ENCODE assay signal across 8 mouse cellular contexts in the genomic region with DNA sequence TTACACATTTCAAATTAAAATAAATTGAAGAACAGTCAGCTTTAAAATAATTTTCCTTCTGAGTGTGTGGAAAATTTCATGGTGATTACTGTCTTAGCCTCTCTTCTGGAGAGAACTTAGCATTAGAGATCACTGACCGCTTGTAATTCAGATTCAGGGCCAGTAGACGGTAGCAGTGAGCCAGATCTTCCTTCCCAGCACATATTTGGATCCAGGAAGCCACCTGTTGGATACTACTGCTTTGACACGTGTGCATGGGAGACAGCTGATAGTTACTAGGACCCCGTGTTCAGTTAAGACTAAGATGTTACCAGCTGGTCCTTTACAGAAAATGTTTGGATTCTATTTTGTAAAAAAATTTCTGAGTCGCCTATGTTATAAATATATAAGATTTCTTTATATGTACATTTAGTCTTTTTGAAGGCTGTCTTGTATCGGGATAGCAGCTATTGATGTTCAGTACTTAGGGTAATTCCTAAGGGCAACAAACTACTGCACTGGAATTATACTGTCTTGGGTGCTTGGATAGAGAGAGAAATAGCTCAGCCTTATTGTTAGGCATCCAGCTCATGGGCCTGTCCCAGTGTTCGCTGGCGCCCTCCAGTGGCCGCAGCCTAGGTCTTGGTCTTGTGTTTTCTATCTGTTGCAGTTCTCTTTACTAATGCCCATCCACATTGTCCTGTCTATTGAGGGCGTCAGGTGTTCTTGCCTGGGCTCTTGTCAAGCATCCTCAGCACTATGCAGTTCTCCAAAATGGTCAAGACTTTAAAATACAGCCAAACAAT.
DNase-seq lines count a peak whose midpoint lies in the region; ATAC-seq and TF ChIP-seq lines count a peak whose summit lies in the region.

No protein-coding gene starts in this region.

- peak; percentile 85 for DNase-seq in MEL (ENCODE audit: low read depth, low spot score)
- DNase-seq in c-Kit-positive CD71-positive TER-119-negative erythroid progenitor cells, embryonic 14.5 days (ENCODE audit: low read depth): peak; percentile 82
- peak; percentile 75 for DNase-seq in forebrain, embryonic 14.5 days (ENCODE audit: low spot score)
- DNase-seq in heart, postnatal 4 days: peak; percentile 88
- DNase-seq in layer of hippocampus, adult 9-11 months: peak; percentile 80
- DNase-seq in lung, postnatal 0 days (ENCODE audit: low spot score): peak; percentile 72
- peak; percentile 90 for DNase-seq in retina, embryonic 14.5 days (ENCODE audit: low spot score)
- peak; percentile 72 to 78 for DNase-seq in thymus, postnatal 36 days

- H3K27me3 ChIP-seq in MEL (ENCODE audit: control insufficient read depth in 1 of 2, insufficient read depth in 2 of 2, low read length in 2 of 2): no peaks in the 10 kb centered on the region
- H3K27me3 ChIP-seq in forebrain, embryonic 14.5 days (replicated peaks; ENCODE audit: control insufficient read depth, insufficient read depth, low read length): no peaks in the 10 kb centered on the region
- H3K27me3 ChIP-seq in lung, postnatal 0 days (replicated peaks; ENCODE audit: insufficient read depth, low read length): no peaks in the 10 kb centered on the region

- H3K79me2 ChIP-seq in MEL (ENCODE audit: control insufficient read depth, insufficient read depth, low read length, poor library complexity): no peaks in the 10 kb centered on the region

- 39% methylated on average over 10 of the region's 10 CpGs for WGBS in forebrain, embryonic 14.5 days
- WGBS in lung, postnatal 0 days: 40% methylated on average over 10 of the region's 10 CpGs

- peak; percentile 57 for ATAC-seq in forebrain, embryonic 14.5 days
- ATAC-seq in lung, postnatal 0 days: peak; percentile 79

- H3K4me1 ChIP-seq in MEL (ENCODE audit: control insufficient read depth in 1 of 2, insufficient read depth in 2 of 2, low read length in 2 of 2): no peaks in the 10 kb centered on the region
- H3K4me1 ChIP-seq in forebrain, embryonic 14.5 days (ENCODE audit: control insufficient read depth, insufficient read depth, low read length): no peaks in the 10 kb centered on the region
- no peaks in the 10 kb centered on the region for H3K4me1 ChIP-seq in lung, postnatal 0 days (ENCODE audit: insufficient read depth, low read depth, low read length)

- no peak overlapping the region for H3K27ac ChIP-seq in MEL (ENCODE audit: control insufficient read depth, low read depth, low read length)
- H3K27ac ChIP-seq in forebrain, embryonic 14.5 days (ENCODE audit: low read depth, low read length): no peak overlapping the region
- H3K27ac ChIP-seq in lung, postnatal 0 days (ENCODE audit: low read length): no peak overlapping the region

- H3K4me3 ChIP-seq in MEL (ENCODE audit: control insufficient read depth in 1 of 2, insufficient read depth in 1 of 2, low read depth in 2 of 2, low read length in 2 of 2): no peak overlapping the region
- no peak overlapping the region for H3K4me3 ChIP-seq in forebrain, embryonic 14.5 days (ENCODE audit: low read depth, low read length)
- no peak overlapping the region for H3K4me3 ChIP-seq in lung, postnatal 0 days (ENCODE audit: low read depth, low read length)

- no peak for TF ChIP-seq EP300 in MEL (IDR thresholded peaks at IDR 0.05; ENCODE audit: low read depth in 1 of 2, low read length in 2 of 2)
- TF ChIP-seq EP300 in lung, postnatal 0 days (IDR thresholded peaks at IDR 0.05): no peak

- no peaks in the 10 kb centered on the region for H3K9me3 ChIP-seq in MEL (replicated peaks; ENCODE audit: insufficient read depth, low read length)
- no peaks in the 10 kb centered on the region for H3K9me3 ChIP-seq in forebrain, embryonic 14.5 days (replicated peaks; ENCODE audit: control insufficient read depth, low read length)
- no peaks in the 10 kb centered on the region for H3K9me3 ChIP-seq in lung, postnatal 0 days (ENCODE audit: low read length)

- peaks cover 0 to 10% of the 10 kb centered on the region in 2 experiments; a peak in 2 of 4 replicates for H3K36me3 ChIP-seq in MEL (ENCODE audit: control insufficient read depth in 1 of 2, insufficient read depth in 2 of 2, low read length in 2 of 2)
- peaks cover 67% of the 10 kb centered on the region for H3K36me3 ChIP-seq in forebrain, embryonic 14.5 days (ENCODE audit: control insufficient read depth, insufficient read depth, low read length)
- peaks cover 17% of the 10 kb centered on the region for H3K36me3 ChIP-seq in lung, postnatal 0 days (ENCODE audit: insufficient read depth, low read length)

- no peak for TF ChIP-seq POLR2A in MEL (IDR thresholded peaks at IDR 0.05; ENCODE audit: control insufficient read depth in 1 of 2, insufficient read depth in 1 of 2, low read depth in 1 of 2, low read length in 2 of 2, poor library complexity in 1 of 2)

- peak; percentile 54 for TF ChIP-seq RAD21 in MEL (IDR thresholded peaks at IDR 0.05; ENCODE audit: low read depth, low read length)

- H3K4me2 ChIP-seq in forebrain, embryonic 14.5 days (ENCODE audit: low read length): no peak overlapping the region
- H3K4me2 ChIP-seq in lung, postnatal 0 days (replicated peaks; ENCODE audit: low read depth, low read length): no peak overlapping the region

- peak; percentile 85 to 92 (median 91) for TF ChIP-seq CTCF in MEL (IDR thresholded peaks at IDR 0.05 in 2 of 3, conservative IDR thresholded peaks at IDR 0.05 in 1 of 3; ENCODE audit: control insufficient read depth in 1 of 3, insufficient read depth in 1 of 3, low read depth in 2 of 3, low read length in 3 of 3, poor library complexity in 1 of 3, severe bottlenecking in 1 of 3)
- peak; percentile 89 for TF ChIP-seq CTCF in lung, postnatal 0 days (IDR thresholded peaks at IDR 0.05)

- H3K9ac ChIP-seq in MEL (ENCODE audit: control insufficient read depth, low read depth, low read length, poor library complexity, severe bottlenecking): no peak overlapping the region
- no peak overlapping the region for H3K9ac ChIP-seq in forebrain, embryonic 14.5 days (ENCODE audit: low read length)
- no peak overlapping the region for H3K9ac ChIP-seq in lung, postnatal 0 days (replicated peaks; ENCODE audit: low read depth)

TF ChIP-seq in MEL, 35 proteins besides CTCF, POLR2A, EP300 and RAD21:
- TF ChIP-seq SIN3A (IDR thresholded peaks at IDR 0.05; ENCODE audit: low read length) (0 out of 2 replicates have a peak, but pooled peaks have one; percentile 25), BHLHE40 (IDR thresholded peaks at IDR 0.05; ENCODE audit: borderline replicate concordance, low read depth, low read length) (0 out of 2 replicates have a peak, but pooled peaks have one; percentile 12), MEF2A (IDR thresholded peaks at IDR 0.05; ENCODE audit: extremely low read depth, insufficient replicate concordance, low read depth, low read length, poor library complexity, severe bottlenecking) (no peak), NELFE (IDR thresholded peaks at IDR 0.05; ENCODE audit: low read depth, low read length) (no peak), JUND (IDR thresholded peaks at IDR 0.05; ENCODE audit: low read depth, low read length) (no peak), ZC3H11A (IDR thresholded peaks at IDR 0.05; ENCODE audit: low read depth, low read length) (peak; percentile 39), TAL1 (IDR thresholded peaks at IDR 0.05; ENCODE audit: low read length) (no peak), ZNF384 (IDR thresholded peaks at IDR 0.05; ENCODE audit: low read depth, low read length) (no peak), SMC3 (IDR thresholded peaks at IDR 0.05; ENCODE audit: low read depth, low read length) (peak; percentile 79)
TF ChIP-seq in MEL: peak in this region for 4.
